Mouse (Mus musculus) forebrain, embryonic 12.5 days (tissue): Measurements from ENCODE around the gene Mib2. TPM values are rescaled to one million over a fixed set of nuclear protein-coding genes. Genes with fewer than 3 reads are reported as not detected.

Experiments
- ATAC-seq: fragments of 200-750 bp; cut with Nextera tagmentation; 2 replicates; pipeline ENCODE4 v1.8.0; 2017; ENCODE audit warnings: moderate TSS enrichment; ENCODE audit not compliant: low FRiP score
- H3K27ac ChIP-seq: fragments of 300-500 bp; sonication (generic); 2 replicates; pipeline ENCODE4 v1.5.1; 2016; ENCODE audit warnings: mild to moderate bottlenecking
- H3K27me3 ChIP-seq: fragments of 300-500 bp; sonication (generic); 2 replicates; pipeline ENCODE4 v1.6.1; 2016; ENCODE audit warnings: mild to moderate bottlenecking
- H3K36me3 ChIP-seq: fragments of 300-500 bp; sonication (generic); replicated peaks from 2 replicates; pipeline ENCODE4 v1.6.1; 2016; ENCODE audit warnings: mild to moderate bottlenecking
- H3K4me1 ChIP-seq: fragments of 300-500 bp; sonication (generic); 2 replicates; pipeline ENCODE4 v1.6.1; 2016
- H3K4me2 ChIP-seq: fragments of 300-500 bp; sonication (generic); 2 replicates; pipeline ENCODE4 v1.6.1; 2016; ENCODE audit warnings: mild to moderate bottlenecking, moderate library complexity
- H3K4me3 ChIP-seq: fragments of 300-500 bp; sonication (generic); replicated peaks from 2 replicates; pipeline ENCODE4 v1.5.1; 2016; ENCODE audit warnings: mild to moderate bottlenecking
- H3K9ac ChIP-seq: fragments of 300-500 bp; sonication (generic); 2 replicates; pipeline ENCODE4 v1.6.1; 2016; ENCODE audit warnings: mild to moderate bottlenecking
- H3K9me3 ChIP-seq: fragments of 300-500 bp; sonication (generic); 2 replicates; pipeline ENCODE4 v1.6.1; 2016
- WGBS: fragments of 180-500 bp; shearing (Covaris S2); methylation state at CpG from one replicate; pipeline ENCODE4 v1.1.7; 2016; 5-methylcytosine and 5-hydroxymethylcytosine counted together
- polyA plus RNA-seq: library from polyadenylated mRNA; unstranded; fragments of >200 nt; fragmentation: Nextera tagmentation; extraction: Ambion mirVana; gene quantifications from 2 replicates; pipeline ENCODE4 v1.2.1, GENCODE M21; 2016

Mib2 gene
- polyA plus RNA-seq, 1 experiment from 2014 or later, result 30.7 TPM

- WGBS, result 91% methylated on average over 12 of the region's 12 CpGs
- Histone ChIP-seq H3K27me3 (peaks cover 13% of the 10 kb centered on the region), H3K4me1 (no peaks in the 10 kb centered on the region), H3K36me3 (peaks cover 15% of the 10 kb centered on the region), H3K4me2 (no peak overlapping the region), H3K27ac (no peak overlapping the region), H3K9ac (no peak overlapping the region), H3K9me3 (no peaks in the 10 kb centered on the region), H3K4me3 (no peak overlapping the region)
- no peak for ATAC-seq
These were observed 8.4 kb downstream of the Mib2 start for GRCm38 (mm10) chr4:155660641-155661040.

DNA sequence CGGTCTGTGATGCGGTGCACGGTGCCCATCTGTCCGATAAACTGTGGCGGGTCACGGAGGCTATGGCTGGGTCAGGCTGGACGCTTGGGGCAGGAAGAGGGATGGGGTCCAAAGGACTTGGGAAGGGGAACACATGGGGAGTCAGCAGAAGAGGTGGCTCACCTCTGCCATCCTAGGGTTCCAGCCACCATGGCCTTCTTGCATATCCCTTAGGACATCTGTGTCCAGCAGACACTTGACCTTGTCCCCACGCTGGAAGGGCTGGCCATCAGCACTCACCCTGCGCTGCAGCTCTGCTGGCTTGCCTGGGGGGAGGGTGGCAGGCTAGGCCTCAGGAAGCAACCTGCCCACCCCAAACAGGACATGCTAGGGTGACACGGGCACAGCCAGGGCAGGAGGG is 10.0 kb downstream of the Mib2 start:
- H3K36me3 ChIP-seq, result peaks cover 15% of the 10 kb centered on the region
- no peaks in the 10 kb centered on the region for H3K9me3 ChIP-seq
- H3K27ac ChIP-seq, result no peak overlapping the region
- peaks cover 29% of the 10 kb centered on the region for H3K27me3 ChIP-seq
- no peak overlapping the region for H3K9ac ChIP-seq
- no peak for ATAC-seq
- no peak overlapping the region for H3K4me2 ChIP-seq
- 97% methylated on average over 10 of the region's 10 CpGs for WGBS
- H3K4me1 ChIP-seq, result peaks cover 15% of the 10 kb centered on the region
- no peak overlapping the region for H3K4me3 ChIP-seq

DNA sequence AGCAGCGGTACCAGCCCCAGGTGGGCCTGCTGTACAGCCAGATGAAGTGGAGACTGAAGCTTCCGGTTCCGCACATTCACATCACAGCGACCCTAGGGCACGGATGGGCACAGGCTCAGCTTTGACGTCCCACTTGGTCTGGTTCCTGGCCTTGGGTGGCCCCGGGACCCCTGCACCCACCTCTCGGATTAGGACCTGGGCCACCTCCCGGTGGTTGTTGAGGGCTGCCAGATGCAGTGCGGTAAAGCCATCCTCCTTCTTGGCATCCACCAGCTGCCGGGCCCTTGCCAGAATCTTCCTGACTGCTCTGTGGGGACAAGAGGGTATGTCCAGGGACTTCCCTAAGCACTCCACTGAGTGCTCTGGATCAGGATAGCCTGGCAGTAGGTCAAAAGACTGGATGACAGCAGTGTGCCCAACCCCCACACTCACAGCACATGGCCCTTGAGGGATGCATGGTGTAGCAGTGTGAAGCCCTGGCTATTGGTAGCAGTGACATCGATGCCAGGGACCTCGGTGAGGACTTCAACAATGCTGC is 12.7 kb downstream of the Mib2 start:
- Histone ChIP-seq H3K9ac (no peak overlapping the region), H3K4me2 (no peak overlapping the region), H3K4me1 (peaks cover 31% of the 10 kb centered on the region), H3K4me3 (no peak overlapping the region), H3K27ac (no peak overlapping the region), H3K27me3 (peaks cover 56% of the 10 kb centered on the region), H3K36me3 (peaks cover 20% of the 10 kb centered on the region), H3K9me3 (no peaks in the 10 kb centered on the region)
- WGBS, result 93% methylated on average over 13 of the region's 13 CpGs
- no peak for ATAC-seq

DNA sequence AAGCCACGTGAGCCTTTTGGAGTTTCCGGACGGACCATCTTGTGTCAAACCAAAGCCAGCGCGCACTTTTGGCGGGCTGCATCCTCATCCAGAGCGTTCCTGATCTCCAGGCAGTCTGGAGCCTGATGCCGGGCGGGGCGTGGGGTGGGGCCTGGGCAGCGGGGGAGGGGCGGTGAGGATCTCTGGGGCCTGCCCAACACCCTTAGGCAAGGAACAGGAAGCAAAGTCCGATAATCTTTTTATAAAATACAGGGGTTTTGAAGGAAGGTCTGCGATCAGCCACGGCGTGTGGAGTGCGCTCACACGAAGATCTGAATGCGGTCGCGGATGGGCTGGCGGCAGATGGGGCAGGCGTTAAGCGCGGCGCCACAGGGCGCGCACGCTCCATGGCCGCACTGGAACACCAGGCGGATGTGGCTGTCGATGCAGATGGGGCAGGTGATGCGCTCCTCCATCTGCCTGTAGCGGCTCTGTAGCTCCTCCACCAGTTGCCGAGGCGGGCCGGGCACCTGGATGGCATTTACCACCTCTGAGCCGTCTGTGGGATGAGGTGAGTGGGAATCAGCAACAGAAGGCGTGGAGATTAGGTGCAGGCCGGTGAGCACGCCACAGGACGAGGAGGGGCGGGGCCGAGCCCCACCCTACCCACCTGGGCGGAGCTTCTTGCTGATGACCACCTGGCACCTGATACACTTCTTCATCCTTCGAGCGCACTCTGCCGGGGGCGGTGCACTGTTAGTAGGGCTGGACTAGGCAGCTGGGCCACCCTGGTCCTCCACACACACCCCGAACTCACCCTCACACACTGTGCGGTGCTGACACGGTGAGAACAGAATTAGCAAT is 14.3 kb downstream of the Mib2 start:
- Histone ChIP-seq H3K27ac (no peak overlapping the region), H3K9ac (peak overlapping the region; percentile 26), H3K4me3 (peak overlapping the region; percentile 29), H3K27me3 (peaks cover 67% of the 10 kb centered on the region), H3K36me3 (peaks cover 29% of the 10 kb centered on the region), H3K4me1 (peaks cover 31% of the 10 kb centered on the region), H3K9me3 (no peaks in the 10 kb centered on the region), H3K4me2 (peak overlapping the region; percentile 60)
- WGBS, result 2% methylated on average over 52 of the region's 52 CpGs
- peak; percentile 39 for ATAC-seq

DNA sequence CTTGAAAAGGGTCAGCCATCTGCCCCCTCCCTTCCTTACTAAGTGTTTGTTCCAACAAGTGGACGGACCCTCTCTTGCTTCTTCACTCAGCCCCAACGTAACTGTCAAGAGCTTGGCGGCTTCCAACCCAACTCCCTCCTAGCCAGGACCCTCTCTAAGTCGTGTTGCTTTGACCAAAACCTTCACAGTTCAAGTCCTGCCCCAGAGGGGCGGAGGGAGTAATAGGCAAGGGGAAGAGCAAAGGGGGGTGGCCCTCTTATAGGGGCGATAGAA is 14.9 kb downstream of the Mib2 start:
- no peak overlapping the region for H3K27ac ChIP-seq
- 2% methylated on average over 6 of the region's 6 CpGs for WGBS
- ATAC-seq, result no peak
- peaks cover 67% of the 10 kb centered on the region for H3K27me3 ChIP-seq
- peaks cover 31% of the 10 kb centered on the region for H3K4me1 ChIP-seq
- peak overlapping the region; percentile 60 for H3K4me2 ChIP-seq
- H3K36me3 ChIP-seq, result peaks cover 33% of the 10 kb centered on the region
- H3K9me3 ChIP-seq, result no peaks in the 10 kb centered on the region
- H3K4me3 ChIP-seq, result peak overlapping the region; percentile 29
- no peak overlapping the region for H3K9ac ChIP-seq

GRCm38 (mm10) chr4:155653451-155654182 is 15.4 kb downstream of the Mib2 start:
- peaks cover 31% of the 10 kb centered on the region for H3K4me1 ChIP-seq
- H3K4me3 ChIP-seq, result peak overlapping the region; percentile 29
- H3K9me3 ChIP-seq, result no peaks in the 10 kb centered on the region
- peaks cover 67% of the 10 kb centered on the region for H3K27me3 ChIP-seq
- WGBS, result 3% methylated on average over 31 of the region's 31 CpGs
- peak overlapping the region; percentile 39; the same call in 1 of the 2 replicates for H3K9ac ChIP-seq
- peak overlapping the region; percentile 60 for H3K4me2 ChIP-seq
- no peak for ATAC-seq
- H3K27ac ChIP-seq, result no peak overlapping the region
- peaks cover 33% of the 10 kb centered on the region for H3K36me3 ChIP-seq

GRCm38 (mm10) chr4:155653086-155653450 is 15.9 kb downstream of the Mib2 start, which contains the start of gene Mmp23:
Gene Mmp23 (minus strand): TSS chr4:155653384.
- Histone ChIP-seq H3K4me3 (peak within 1 kb of the TSS; percentile 29), H3K27me3 (peaks cover 67% of the 10 kb centered on the region), H3K4me1 (peaks cover 31% of the 10 kb centered on the region), H3K9me3 (no peaks in the 10 kb centered on the region), H3K36me3 (peaks cover 38% of the 10 kb centered on the region), H3K4me2 (peak within 1 kb of the TSS; percentile 60), H3K27ac (no peak within 1 kb of the TSS), H3K9ac (peak within 1 kb of the TSS; percentile 39; the same call in 1 of the 2 replicates)
- ATAC-seq, result no peak
- under 1% methylated on average over 33 of the region's 33 CpGs for WGBS

GRCm38 (mm10) chr4:155652283-155653085 is 16.5 kb downstream of the Mib2 start:
- WGBS, result 19% methylated on average over 36 of the region's 36 CpGs
- H3K4me3 ChIP-seq, result peak overlapping the region; percentile 29
- ATAC-seq, result no peak
- H3K36me3 ChIP-seq, result peaks cover 44% of the 10 kb centered on the region
- no peak overlapping the region for H3K27ac ChIP-seq
- no peaks in the 10 kb centered on the region for H3K9me3 ChIP-seq
- H3K4me1 ChIP-seq, result peaks cover 31% of the 10 kb centered on the region
- peaks cover 67% of the 10 kb centered on the region for H3K27me3 ChIP-seq
- peak overlapping the region; percentile 60 for H3K4me2 ChIP-seq
- H3K9ac ChIP-seq, result peak overlapping the region; percentile 39; the same call in 1 of the 2 replicates

DNA sequence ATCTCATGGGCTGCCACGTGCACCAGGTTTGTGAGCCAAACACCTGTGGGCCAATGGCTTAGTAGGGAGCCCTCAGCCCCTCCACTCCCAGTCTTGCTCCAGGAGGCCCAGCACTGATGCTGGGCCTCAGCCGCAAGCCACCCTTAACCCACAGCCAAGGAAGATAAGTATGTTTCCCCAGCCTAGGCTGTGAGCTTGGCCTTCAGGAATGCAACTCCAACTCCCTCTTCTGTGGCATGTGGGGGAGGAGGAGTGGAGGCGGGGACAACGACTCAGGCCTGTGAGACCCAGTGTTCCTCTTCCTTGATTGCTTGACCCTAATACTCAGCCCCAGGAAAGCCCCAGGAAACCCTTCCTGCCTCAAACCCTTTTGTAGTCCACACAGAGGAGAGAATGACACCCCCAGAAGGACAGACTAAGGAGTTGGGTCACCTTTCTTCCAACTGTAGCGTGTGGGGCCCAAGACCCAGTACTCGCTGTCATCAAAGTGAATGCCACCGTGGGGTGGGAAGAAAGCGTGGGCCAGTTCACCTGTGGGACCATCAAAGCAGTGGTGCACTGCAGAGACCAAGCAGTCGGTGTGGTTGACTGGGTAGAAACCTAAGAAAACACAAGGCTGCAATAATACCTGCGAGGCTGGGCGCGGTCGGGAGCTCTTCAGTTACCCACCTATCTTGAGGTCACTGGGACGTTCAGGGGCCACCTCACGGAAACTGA is 17.3 kb downstream of the Mib2 start:
- peaks cover 31% of the 10 kb centered on the region for H3K4me1 ChIP-seq
- no peak overlapping the region for H3K4me3 ChIP-seq
- H3K36me3 ChIP-seq, result peaks cover 52% of the 10 kb centered on the region
- H3K27ac ChIP-seq, result no peak overlapping the region
- ATAC-seq, result no peak
- no peaks in the 10 kb centered on the region for H3K9me3 ChIP-seq
- WGBS, result 67% methylated on average over 15 of the region's 15 CpGs
- no peak overlapping the region for H3K9ac ChIP-seq
- H3K4me2 ChIP-seq, result no peak overlapping the region
- peaks cover 65% of the 10 kb centered on the region for H3K27me3 ChIP-seq

DNA sequence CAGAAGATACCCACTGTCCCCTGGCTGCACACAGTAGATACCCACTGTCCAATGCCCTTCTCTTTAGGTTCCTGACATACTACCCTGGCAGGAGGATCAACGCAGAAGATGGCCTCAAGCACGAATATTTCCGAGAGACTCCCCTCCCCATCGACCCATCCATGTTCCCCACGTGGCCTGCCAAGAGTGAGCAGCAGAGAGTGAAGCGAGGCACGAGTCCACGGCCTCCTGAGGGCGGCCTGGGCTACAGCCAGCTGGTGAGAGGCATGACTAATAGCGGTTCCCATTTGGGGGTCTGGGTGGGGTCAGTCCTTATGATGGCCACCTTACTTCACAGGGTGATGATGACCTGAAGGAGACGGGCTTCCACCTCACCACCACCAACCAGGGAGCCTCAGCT is 19.6 kb downstream of the Mib2 start:
- no peaks in the 10 kb centered on the region for H3K9me3 ChIP-seq
- H3K4me1 ChIP-seq, result peaks cover 20% of the 10 kb centered on the region
- no peak overlapping the region for H3K9ac ChIP-seq
- no peak overlapping the region for H3K4me2 ChIP-seq
- no peak for ATAC-seq
- WGBS, result 91% methylated on average over 11 of the region's 11 CpGs
- peaks cover 41% of the 10 kb centered on the region for H3K27me3 ChIP-seq
- peaks cover 66% of the 10 kb centered on the region for H3K36me3 ChIP-seq
- no peak overlapping the region for H3K4me3 ChIP-seq
- no peak overlapping the region for H3K27ac ChIP-seq

GRCm38 (mm10) chr4:155645721-155646120 is 23.3 kb downstream of the Mib2 start:
- no peak overlapping the region for H3K4me3 ChIP-seq
- H3K9me3 ChIP-seq, result no peaks in the 10 kb centered on the region
- H3K9ac ChIP-seq, result no peak overlapping the region
- peaks cover 5% of the 10 kb centered on the region for H3K27me3 ChIP-seq
- no peak overlapping the region for H3K4me2 ChIP-seq
- 94% methylated on average over 5 of the region's 5 CpGs for WGBS
- H3K36me3 ChIP-seq, result peaks cover 91% of the 10 kb centered on the region
- no peak for ATAC-seq
- no peaks in the 10 kb centered on the region for H3K4me1 ChIP-seq
- no peak overlapping the region for H3K27ac ChIP-seq
